Mouse (Mus musculus) CD4-positive naive resting alpha-beta T cell, adult 76 days (primary cell): ENCODE measurements around the gene Xkr8. TPM values are rescaled to one million over a fixed set of nuclear protein-coding genes. Genes with fewer than 3 reads are reported as not detected.

Experiments used
- total RNA-seq: library from RNA; stranded (reverse); gene quantifications from one replicate; pipeline ENCODE4 v1.2.4, GENCODE M21; 2023

Xkr8 gene
- 2.2 TPM for total RNA-seq

GRCm38 (mm10) chr4:132732148-132732684, at the start of gene Xkr8:
Gene Xkr8 (minus strand): TSS chr4:132732546.

GRCm38 (mm10) chr4:132767914-132768876, 35.8 kb upstream of the Xkr8 start, which contains the start of gene Rpa2:
Gene Rpa2 (plus strand): TSS chr4:132768332.

GRCm38 (mm10) chr4:132756974-132757373, 24.6 kb upstream of the Xkr8 start, which contains the start of gene Smpdl3b:
Gene Smpdl3b (minus strand): TSS chr4:132757252.

Other genes starting within 250 kb of the Xkr8 start
- 8.7 TPM for gene Sesn2, start 222.0 kb downstream of the Xkr8 start, total RNA-seq
- gene Atpif1, start 198.9 kb downstream of the Xkr8 start, total RNA-seq, result 48.2 TPM
- 117 TPM for gene Dnajc8, start 197.0 kb downstream of the Xkr8 start, total RNA-seq
- 0.79 TPM for gene Ptafr, start 168.5 kb downstream of the Xkr8 start, total RNA-seq
- gene Eya3, start 93.6 kb downstream of the Xkr8 start, total RNA-seq, result 58.7 TPM
- not detected for gene Smpdl3b, start 24.7 kb upstream of the Xkr8 start, total RNA-seq
- 52.1 TPM for gene Rpa2, start 35.8 kb upstream of the Xkr8 start, total RNA-seq
- 11.3 TPM for gene Themis2, start 63.8 kb upstream of the Xkr8 start, total RNA-seq
- 45.2 TPM for gene Ppp1r8, start 110.6 kb upstream of the Xkr8 start, total RNA-seq
- 11.8 TPM for gene Stx12, start 152.0 kb upstream of the Xkr8 start, total RNA-seq
- 38.3 TPM for gene Fam76a, start 190.0 kb upstream of the Xkr8 start, total RNA-seq
- gene Fgr, start 241.5 kb upstream of the Xkr8 start, total RNA-seq, result 4.5 TPM